Mouse (Mus musculus) ovary, adult 10 weeks (tissue): ENCODE data around the gene Ccdc36. TPM values are rescaled to one million over a fixed set of nuclear protein-coding genes. Genes with fewer than 3 reads are reported as not detected.

Experiments used
- polyA plus RNA-seq: library from polyadenylated mRNA; stranded (reverse); fragments of 350-450 nt; fragmentation: Illumina TruSeq; extraction: RNeasy Lipid Tissue Mini Kit (QIAGEN cat#74804); gene quantifications from one replicate; pipeline ENCODE4 v1.2.3, GENCODE M21; 2014

The Ccdc36 gene
- polyA plus RNA-seq: 0.20 TPM

GRCm38 (mm10) chr9:108428384-108428783 lies at the start of gene Ccdc36:
TSS of gene Ccdc36 (minus strand) at chr9:108428484.

GRCm38 (mm10) chr9:108461181-108461631 lies 32.9 kb upstream of the Ccdc36 start, which contains the start of gene Klhdc8b:
TSS of gene Klhdc8b (minus strand) at chr9:108461581.

GRCm38 (mm10) chr9:108460319-108461178 lies 32.3 kb upstream of the Ccdc36 start, which contains the start of gene Ccdc71:
TSS of gene Ccdc71 (plus strand) at chr9:108460527.

DNA sequence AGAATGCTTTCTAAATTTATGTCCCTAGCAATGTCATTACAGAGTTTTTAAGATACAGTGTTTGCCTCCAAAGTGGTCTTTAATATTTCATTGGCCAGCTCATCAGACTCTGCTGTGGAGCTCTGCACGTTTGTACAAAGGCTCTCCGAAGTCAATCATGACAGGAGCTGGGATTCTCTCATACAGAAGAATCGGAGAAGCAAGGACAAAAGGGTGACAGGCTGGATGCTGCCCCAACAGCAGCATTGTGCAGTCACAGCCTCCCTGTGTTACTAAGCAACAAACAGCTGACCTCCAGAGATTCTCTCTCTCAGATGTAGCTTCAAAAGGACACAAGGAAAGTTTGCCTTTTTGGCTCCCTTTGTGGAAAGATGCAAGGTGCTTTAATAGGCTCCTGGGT lies 7.9 kb upstream of the Ccdc36 start, which contains the start of gene BC048562:
Gene BC048562, plus strand, starts transcription at position 301 of the 400 bp plus-strand sequence.

DNA sequence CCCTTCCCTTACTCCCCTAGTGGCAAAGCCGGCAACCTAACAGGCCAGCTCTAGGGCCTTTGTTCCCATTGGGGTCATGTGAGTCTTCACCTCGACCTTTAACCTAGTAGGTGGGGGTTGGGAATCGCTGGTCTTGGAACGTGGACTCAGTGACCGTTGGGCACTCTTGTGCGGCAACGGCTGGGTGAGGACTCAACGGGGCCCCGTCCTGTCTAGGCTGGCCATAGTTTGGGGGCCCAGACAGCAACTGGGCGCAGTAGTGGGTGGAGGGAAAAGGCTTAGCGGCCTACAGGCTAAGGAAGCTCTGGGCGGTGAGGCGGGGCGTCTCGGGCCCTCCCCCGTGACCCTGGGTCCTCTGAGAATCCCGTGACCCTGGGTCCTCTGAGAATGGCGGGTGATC lies 35.6 kb downstream of the Ccdc36 start, which contains the start of gene 1700102P08Rik:
Gene 1700102P08Rik, plus strand, starts transcription at position 130 of the 400 bp plus-strand sequence.

Other genes starting within 250 kb of the Ccdc36 start
- 0.09 TPM for gene Bsn, start 238.1 kb downstream of the Ccdc36 start, polyA plus RNA-seq
- gene Dag1, start 164.5 kb downstream of the Ccdc36 start, polyA plus RNA-seq: 136 TPM
- 21.4 TPM for gene Nicn1, start 138.1 kb downstream of the Ccdc36 start, polyA plus RNA-seq
- gene Amt, start 131.6 kb downstream of the Ccdc36 start, polyA plus RNA-seq: 0.88 TPM
- gene Rhoa, start 122.4 kb downstream of the Ccdc36 start, polyA plus RNA-seq: 612 TPM
- 5.5 TPM for gene Tcta, start 122.3 kb downstream of the Ccdc36 start, polyA plus RNA-seq
- gene Gpx1, start 89.6 kb downstream of the Ccdc36 start, polyA plus RNA-seq: 8.7 TPM
- 50.8 TPM for gene Usp4, start 80.6 kb downstream of the Ccdc36 start, polyA plus RNA-seq
- gene 1700102P08Rik, start 35.7 kb downstream of the Ccdc36 start, polyA plus RNA-seq: 0.91 TPM
- not detected for gene BC048562, start 8.0 kb upstream of the Ccdc36 start, polyA plus RNA-seq
- 4.3 TPM for gene Ccdc71, start 32.0 kb upstream of the Ccdc36 start, polyA plus RNA-seq
- gene Klhdc8b, start 33.1 kb upstream of the Ccdc36 start, polyA plus RNA-seq: 0.66 TPM
- gene Lamb2, start 51.3 kb upstream of the Ccdc36 start, polyA plus RNA-seq: 5.2 TPM
- gene Usp19, start 62.1 kb upstream of the Ccdc36 start, polyA plus RNA-seq: 7.3 TPM
- gene Qars, start 79.2 kb upstream of the Ccdc36 start, polyA plus RNA-seq: 93.6 TPM
- 63.5 TPM for gene Qrich1, start 88.3 kb upstream of the Ccdc36 start, polyA plus RNA-seq
- 52.1 TPM for gene Impdh2, start 131.8 kb upstream of the Ccdc36 start, polyA plus RNA-seq
- gene Ndufaf3, start 138.9 kb upstream of the Ccdc36 start, polyA plus RNA-seq: 1.8 TPM
- 1.1 TPM for gene Dalrd3, start 141.4 kb upstream of the Ccdc36 start, polyA plus RNA-seq
- 4.0 TPM for gene Wdr6, start 150.3 kb upstream of the Ccdc36 start, polyA plus RNA-seq
- 0.26 TPM for gene P4htm, start 169.2 kb upstream of the Ccdc36 start, polyA plus RNA-seq
- gene Arih2, start 220.9 kb upstream of the Ccdc36 start, polyA plus RNA-seq: 45.3 TPM
- 50.5 TPM for gene Slc25a20, start 233.6 kb upstream of the Ccdc36 start, polyA plus RNA-seq